Mouse (Mus musculus): ENCODE measurements around the gene Disp1. TPM values are rescaled to one million over a fixed set of nuclear protein-coding genes. Genes with fewer than 3 reads are reported as not detected.

Gene Disp1
- polyA plus RNA-seq, 1 experiment: 5.2 TPM

DNA sequence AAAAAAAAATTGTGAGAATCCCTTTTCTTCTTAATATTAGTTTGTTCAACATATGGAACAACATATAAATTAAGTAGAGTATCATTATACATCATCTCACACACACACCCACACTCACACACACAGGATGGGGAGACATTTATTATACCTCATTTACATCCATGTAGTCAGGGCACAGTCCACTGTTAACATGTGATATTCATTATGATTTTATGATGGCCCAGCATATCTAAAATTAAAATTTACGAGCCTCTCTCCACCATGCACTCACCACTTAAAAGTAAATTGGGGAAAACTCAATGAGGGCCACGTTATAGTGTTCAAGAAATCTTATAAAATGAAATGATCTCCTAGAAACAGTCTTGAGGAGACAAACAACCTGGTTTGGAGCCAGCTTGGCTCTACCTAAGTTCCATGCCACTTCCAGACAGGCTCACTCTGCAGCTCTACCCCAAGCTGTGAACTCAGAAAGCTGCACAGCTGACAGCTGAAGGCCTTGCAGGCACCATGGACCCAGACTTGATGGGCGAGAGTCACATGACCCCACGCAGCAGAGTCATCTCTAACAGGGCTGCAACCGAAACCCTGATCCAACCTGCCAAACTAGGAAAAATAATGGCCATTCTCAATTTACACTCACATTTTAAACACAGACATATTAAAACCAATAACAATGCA, 57.7 kb downstream of the Disp1 start:
- no peak for DNase-seq (ENCODE audit: low spot score)

DNA sequence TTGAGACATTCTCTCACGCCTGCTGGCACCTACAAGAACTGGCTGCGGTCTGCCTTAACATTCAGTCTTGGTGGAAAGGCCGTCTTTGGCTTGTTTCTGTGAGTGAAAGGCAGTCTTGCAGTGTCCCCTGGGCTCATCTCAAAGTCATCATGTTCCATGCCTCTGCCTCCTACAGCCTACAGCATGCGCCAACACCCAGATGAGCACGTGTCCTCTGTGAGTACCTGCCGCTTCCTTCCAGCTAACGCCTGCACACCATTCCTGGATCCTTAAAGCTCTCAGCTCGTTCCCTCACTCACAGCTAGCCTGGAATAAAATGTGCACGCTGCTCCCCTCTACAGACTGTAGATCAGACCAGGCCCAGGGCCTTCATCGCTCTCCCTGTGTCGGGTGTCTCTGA, 60.3 kb downstream of the Disp1 start:
- DNase-seq (ENCODE audit: low spot score): no peak

DNA sequence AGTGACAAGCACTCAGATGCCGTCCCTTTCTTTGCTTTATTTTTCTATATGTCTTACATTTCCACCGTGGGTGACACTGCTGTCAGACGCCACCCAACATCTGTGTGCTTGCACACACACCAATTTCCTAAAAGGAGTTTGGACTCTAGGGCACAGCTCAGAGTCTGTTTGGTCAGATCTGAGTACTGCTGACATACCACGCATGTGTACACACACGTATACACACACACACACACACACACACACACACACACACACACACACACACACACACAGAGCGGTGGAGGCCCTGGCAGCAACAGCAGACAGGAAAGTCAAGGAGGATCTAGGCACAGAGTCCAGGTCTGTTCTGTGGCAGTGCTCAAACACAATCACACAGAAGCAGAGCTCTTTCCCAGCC, 61.1 kb downstream of the Disp1 start:
- no peak for DNase-seq (ENCODE audit: low spot score)

GRCm38 (mm10) chr1:183159183-183159582, 62.1 kb downstream of the Disp1 start:
- DNase-seq (ENCODE audit: low spot score): no peak

DNA sequence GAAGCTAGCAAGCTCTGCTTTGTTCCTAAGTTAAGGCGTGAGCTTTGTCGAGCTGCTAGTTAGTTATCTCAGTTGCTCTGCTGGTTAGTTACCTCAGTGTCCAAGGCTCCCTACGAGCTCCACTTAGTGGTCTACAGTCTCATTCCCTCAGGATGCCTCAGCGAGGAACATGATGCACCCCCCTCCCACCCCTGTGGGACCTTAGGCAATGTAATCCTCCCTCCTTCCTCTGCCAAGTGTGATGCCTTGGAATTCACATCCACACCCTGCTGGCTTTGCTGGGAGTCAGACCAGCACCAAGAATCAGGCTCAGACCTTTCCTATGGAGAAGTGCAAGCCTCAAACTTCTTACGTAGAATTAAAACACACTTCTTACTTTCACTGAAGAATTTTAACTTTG, 65.7 kb downstream of the Disp1 start:
- DNase-seq (ENCODE audit: low spot score): no peak

DNA sequence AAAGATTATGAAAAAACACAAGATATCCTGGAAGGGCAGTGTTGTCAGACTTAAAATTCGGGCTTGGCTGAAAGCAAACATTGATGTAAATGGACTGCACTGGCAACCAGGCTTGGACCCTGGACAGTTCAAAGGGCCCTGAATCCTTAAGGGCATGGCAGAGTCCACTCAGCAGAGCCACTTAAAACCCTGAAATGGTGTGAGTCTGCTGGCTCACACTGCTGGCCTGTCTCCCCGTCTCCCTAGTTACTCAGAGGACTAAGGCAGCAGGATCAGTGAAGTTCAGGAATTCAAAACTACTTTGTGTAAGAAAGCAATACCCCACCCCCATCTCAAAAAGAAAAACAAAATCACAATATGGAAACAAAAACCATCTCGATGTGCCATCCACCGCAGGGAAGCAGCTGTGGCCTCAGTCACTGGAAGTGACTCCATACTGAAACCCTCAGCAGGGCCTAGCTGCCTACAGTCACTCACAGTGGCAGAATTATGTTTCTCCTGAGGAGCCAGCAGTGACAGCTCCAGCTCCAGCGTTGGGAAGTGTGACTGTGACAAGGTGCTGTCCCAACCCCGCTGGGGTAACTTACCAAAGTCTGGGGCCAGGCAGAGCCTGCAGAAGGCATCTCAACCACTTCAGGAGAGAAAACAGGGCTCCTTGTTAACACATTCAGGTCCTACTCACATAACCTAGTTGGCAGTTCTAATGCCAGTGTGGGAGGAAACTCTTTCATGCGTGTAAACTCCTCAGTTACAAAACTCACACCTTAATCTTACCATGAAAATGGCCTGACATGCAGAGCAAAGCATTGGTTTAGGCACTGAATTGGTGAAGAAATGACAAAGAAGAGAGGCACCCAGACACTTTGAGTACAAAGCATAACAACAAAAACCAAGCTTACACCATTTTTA, 66.8 kb downstream of the Disp1 start:
- no peak for DNase-seq (ENCODE audit: low spot score)

DNA sequence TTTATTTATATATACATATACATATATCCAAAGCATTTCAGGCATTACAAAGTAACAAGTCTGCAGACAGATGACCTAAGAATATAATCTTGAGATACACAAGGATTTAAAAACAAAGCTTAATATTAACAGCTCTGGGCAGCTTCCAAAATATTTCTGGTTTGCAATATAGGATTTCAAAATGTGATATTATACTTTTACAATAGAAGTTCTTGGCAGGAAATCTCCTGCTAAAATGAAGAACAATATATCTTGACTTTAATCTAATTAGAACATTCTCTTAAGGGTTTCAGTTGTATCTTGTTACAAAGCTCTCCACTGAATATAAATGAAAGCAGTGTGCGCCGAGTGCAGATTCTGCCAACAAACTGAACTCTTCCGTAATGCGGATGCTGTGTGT, 68.0 kb downstream of the Disp1 start:
- DNase-seq (ENCODE audit: low spot score): no peak

GRCm38 (mm10) chr1:183151510-183152319, 69.6 kb downstream of the Disp1 start:
- no peak for DNase-seq (ENCODE audit: low spot score)

DNA sequence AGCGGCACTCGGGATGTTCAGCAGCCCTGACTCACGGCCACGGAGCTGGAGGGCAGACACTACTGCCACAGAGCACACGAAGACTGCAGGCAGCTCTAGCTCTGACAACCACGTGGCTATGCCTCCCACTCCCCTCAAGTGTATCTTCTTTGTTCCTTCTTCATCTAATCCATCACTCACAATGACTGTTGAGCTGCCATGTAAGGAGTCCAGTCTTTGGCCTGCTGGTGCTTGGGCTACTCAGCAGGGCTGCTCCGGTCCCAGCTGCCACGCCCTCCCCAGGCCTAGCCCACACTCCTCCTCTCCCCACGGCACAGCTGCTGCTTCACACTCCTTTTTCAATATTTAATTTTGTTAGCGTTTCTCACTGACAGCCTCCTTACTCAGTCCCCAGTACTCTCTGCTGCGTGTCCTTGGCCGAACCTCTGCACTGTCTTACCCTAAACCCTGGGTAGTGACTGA, 70.9 kb downstream of the Disp1 start:
- no peak for DNase-seq (ENCODE audit: low spot score)

DNA sequence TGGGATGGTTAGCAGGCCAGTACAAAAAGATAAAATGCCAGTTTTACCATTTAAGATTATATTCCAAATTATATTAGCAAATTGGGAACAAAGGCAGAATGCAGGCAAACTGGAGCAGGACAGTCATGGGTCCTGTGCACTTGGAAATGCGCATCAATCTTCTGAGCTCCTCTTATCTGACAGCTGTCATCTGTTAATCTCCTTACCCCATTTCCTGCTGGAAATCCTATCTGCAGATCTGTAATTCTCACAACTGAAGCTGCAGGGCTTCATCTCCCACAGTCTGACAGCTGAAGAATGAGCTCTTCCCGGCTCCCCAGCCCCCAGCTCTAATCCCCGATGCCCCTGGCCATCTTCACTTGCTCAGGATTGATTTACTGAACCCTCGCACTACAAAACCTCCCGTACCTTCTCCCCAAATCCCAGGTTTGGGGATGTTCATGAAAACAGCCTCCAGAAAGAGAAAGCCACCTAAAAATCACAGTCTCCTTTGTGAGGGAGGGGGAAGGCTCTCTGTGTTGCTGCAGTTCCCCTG, 71.7 kb downstream of the Disp1 start:
- no peak for DNase-seq (ENCODE audit: low spot score)

- no peak for DNase-seq (ENCODE audit: low spot score)
These were observed 73.9 kb downstream of the Disp1 start for GRCm38 (mm10) chr1:183147438-183147841.

- no peak for DNase-seq (ENCODE audit: low spot score)
These were observed 74.5 kb downstream of the Disp1 start for GRCm38 (mm10) chr1:183146795-183147194.

GRCm38 (mm10) chr1:183146102-183146735, 75.1 kb downstream of the Disp1 start:
- no peak for DNase-seq (ENCODE audit: low spot score)

DNA sequence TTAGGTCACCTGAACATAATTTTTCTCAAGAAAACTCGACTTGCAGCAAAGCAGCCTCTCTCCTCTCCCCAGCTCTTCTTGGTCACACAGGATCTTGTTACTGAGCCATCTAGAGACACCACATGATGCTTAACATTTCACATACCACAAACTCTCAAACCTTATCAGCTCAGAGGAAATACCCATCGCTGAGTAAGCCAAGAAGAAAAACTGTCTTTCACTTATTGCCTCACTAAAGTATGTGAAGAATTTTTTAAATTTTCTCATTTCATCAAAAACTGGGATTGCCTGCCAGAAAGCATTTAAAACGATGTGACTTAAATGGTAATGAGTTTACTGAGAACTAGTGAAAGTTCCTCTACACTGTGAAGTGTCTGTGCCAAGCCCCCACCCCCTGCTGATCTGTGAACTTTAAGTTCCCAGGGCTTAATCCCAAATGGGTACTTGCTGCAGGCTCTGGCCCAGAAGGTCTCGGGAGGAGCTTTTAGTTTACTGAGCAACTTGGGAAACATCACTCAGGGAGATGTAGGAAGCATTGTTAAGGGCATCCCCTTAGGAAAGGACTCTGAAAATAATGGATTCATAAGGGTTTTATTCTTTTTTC, 76.6 kb downstream of the Disp1 start:
- DNase-seq (ENCODE audit: low spot score): no peak

- DNase-seq (ENCODE audit: low spot score): no peak
These were observed 78.1 kb downstream of the Disp1 start for GRCm38 (mm10) chr1:183143246-183143645.

DNA sequence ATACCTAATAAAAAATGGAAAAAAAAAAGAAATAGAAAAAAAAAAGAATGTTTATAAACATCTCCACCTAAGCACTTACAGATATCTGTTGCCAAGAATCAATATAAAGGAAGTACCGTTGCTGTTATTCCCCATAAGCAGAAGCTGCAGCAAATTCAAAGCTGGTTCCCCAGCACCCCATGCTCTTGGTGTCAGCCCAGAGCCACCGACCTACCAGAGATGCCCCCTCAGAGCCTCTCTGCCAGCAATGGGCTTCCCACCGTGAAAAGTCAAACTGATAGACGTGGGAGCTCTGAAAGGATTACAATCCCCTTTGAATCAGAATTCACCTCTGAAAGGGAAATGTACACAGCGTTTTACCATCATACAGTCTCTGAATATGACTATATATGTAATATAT, 78.8 kb downstream of the Disp1 start:
- DNase-seq (ENCODE audit: low spot score): no peak

DNA sequence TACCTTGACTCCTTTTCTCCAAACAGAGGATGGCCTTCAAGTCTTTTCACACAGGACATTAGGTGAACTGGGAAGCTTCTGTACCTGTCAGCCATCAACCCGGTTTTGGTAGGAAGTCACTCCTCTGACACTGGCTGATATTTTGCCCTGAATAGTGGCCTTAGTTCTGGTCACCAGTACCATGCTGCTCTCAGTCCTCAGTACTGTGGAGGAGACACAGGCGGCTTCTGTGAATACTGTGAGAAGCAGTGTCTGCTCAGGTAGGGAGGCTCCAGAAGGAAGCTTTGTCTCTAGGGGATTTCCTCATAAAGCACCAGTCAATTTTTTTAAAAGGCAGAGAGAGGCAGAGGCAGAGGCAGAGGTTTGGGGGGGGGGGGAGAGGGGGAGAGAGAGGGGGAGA, 80.0 kb downstream of the Disp1 start:
- no peak for DNase-seq (ENCODE audit: low spot score)

GRCm38 (mm10) chr1:183140511-183141268, 80.6 kb downstream of the Disp1 start:
- DNase-seq (ENCODE audit: low spot score): no peak

DNA sequence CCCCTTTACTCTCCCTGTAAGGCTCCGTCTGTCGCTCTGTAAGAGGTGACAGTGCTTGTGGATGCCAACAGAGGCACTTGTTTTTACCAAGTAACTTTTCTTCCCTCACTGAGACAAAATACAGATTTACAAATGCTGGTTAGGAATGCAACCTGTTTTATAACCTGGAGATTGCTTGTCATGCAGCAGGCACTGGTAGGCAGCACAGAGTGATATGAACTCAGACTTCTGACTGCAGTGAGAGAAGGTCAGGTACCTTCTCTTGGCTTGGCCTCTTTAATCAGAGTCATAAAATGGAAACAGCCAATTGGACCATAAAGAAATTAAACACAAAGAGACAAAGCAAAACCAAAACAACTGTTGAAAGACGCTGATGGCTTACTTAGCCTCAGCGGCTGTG, 83.2 kb downstream of the Disp1 start:
- DNase-seq (ENCODE audit: low spot score): no peak

- DNase-seq (ENCODE audit: low spot score): no peak
These were observed 86.9 kb downstream of the Disp1 start for GRCm38 (mm10) chr1:183134427-183134826.

Data from urinary bladder, adult 2 months (tissue).